17 mouse cellular contexts compared by ENCODE assay signal in genomic region chr1:64295051-64295450, GRCm38 (mm10).
DNase-seq lines count a peak whose midpoint lies in the region; ATAC-seq lines count a peak whose summit lies in the region.
"Had no signal": no experiment of that assay in that cellular context is flagged by ENCODE, and none has a peak within 500 bp of the region (broad histone marks: within the 10 kb centered on the region; RNA-seq: fewer than 3 reads in every experiment).

No protein-coding gene starts in this region.

- H3K9ac ChIP-seq in hindbrain, embryonic 12.5 days = no peak overlapping the region
- H3K9ac ChIP-seq in hindbrain, embryonic 16.5 days (ENCODE audit: low read depth, low read length) = no peak overlapping the region
- H3K9ac ChIP-seq in neural tube, embryonic 13.5 days = no peak overlapping the region
- no peak overlapping the region for H3K9ac ChIP-seq in intestine, embryonic 15.5 days
- H3K9ac ChIP-seq: forebrain, embryonic 13.5 days; heart, embryonic 12.5 days; hindbrain, embryonic 15.5 days; liver, embryonic 14.5 days; lung, embryonic 15.5 days had no signal

- H3K36me3 ChIP-seq in hindbrain, embryonic 12.5 days = no peaks in the 10 kb centered on the region
- no peaks in the 10 kb centered on the region for H3K36me3 ChIP-seq in hindbrain, embryonic 16.5 days (ENCODE audit: control insufficient read depth, insufficient read depth, low read length)
- H3K36me3 ChIP-seq in neural tube, embryonic 13.5 days = no peaks in the 10 kb centered on the region
- no peaks in the 10 kb centered on the region for H3K36me3 ChIP-seq in intestine, embryonic 15.5 days
- H3K36me3 ChIP-seq: G1E; heart, embryonic 12.5 days; hindbrain, embryonic 15.5 days; lung, embryonic 15.5 days had no signal

- H3K27ac ChIP-seq in hindbrain, embryonic 12.5 days = peak overlapping the region; percentile 32; the same call in 1 of the 2 replicates
- H3K27ac ChIP-seq in hindbrain, embryonic 16.5 days (ENCODE audit: low read depth, low read length) = no peak overlapping the region
- H3K27ac ChIP-seq in neural tube, embryonic 13.5 days (replicated peaks) = peak overlapping the region; percentile 72
- peak overlapping the region; percentile 57 for H3K27ac ChIP-seq in intestine, embryonic 15.5 days
- H3K27ac ChIP-seq: forebrain, embryonic 13.5 days; left cerebral cortex, adult 2 months; liver, embryonic 14.5 days had no signal

- no peak for DNase-seq in neural tube, embryonic 10.5 days (ENCODE audit: extremely low spot score, low spot score)
- DNase-seq in natural killer cell, adult 2 months (ENCODE audit: low spot score in 2 of 2) = no peak
- DNase-seq in testis, postnatal 10 days (ENCODE audit: low spot score) = no peak
- DNase-seq: cerebellum, adult 11-12 months; thymus, postnatal 14 days had no signal

- H3K4me2 ChIP-seq in hindbrain, embryonic 12.5 days (replicated peaks) = no peak overlapping the region
- no peak overlapping the region for H3K4me2 ChIP-seq in hindbrain, embryonic 16.5 days (ENCODE audit: low read length)
- no peak overlapping the region for H3K4me2 ChIP-seq in neural tube, embryonic 13.5 days
- H3K4me2 ChIP-seq in intestine, embryonic 15.5 days (replicated peaks) = 0 out of 2 replicates have a peak overlapping the region, but pooled peaks have one; percentile 3
- H3K4me2 ChIP-seq: forebrain, embryonic 13.5 days; heart, embryonic 12.5 days; hindbrain, embryonic 15.5 days; lung, embryonic 15.5 days had no signal

- no peaks in the 10 kb centered on the region for H3K27me3 ChIP-seq in hindbrain, embryonic 12.5 days
- H3K27me3 ChIP-seq in hindbrain, embryonic 16.5 days (replicated peaks; ENCODE audit: control insufficient read depth, insufficient read depth, low read length) = no peaks in the 10 kb centered on the region
- H3K27me3 ChIP-seq in neural tube, embryonic 13.5 days = no peaks in the 10 kb centered on the region
- H3K27me3 ChIP-seq in intestine, embryonic 15.5 days (replicated peaks) = no peaks in the 10 kb centered on the region
- H3K27me3 ChIP-seq: forebrain, embryonic 13.5 days; heart, embryonic 12.5 days; hindbrain, embryonic 15.5 days; lung, embryonic 15.5 days; Patski had no signal

- no peak for ATAC-seq in hindbrain, embryonic 12.5 days (ENCODE audit: low FRiP score)
- no peak for ATAC-seq in hindbrain, embryonic 16.5 days
- ATAC-seq in neural tube, embryonic 13.5 days (ENCODE audit: low read depth) = no peak
- peak; percentile 81 for ATAC-seq in intestine, embryonic 15.5 days
- ATAC-seq: forebrain, embryonic 13.5 days; Patski had no signal

- peaks cover 12% of the 10 kb centered on the region for H3K4me1 ChIP-seq in hindbrain, embryonic 12.5 days
- no peaks in the 10 kb centered on the region for H3K4me1 ChIP-seq in hindbrain, embryonic 16.5 days (ENCODE audit: control insufficient read depth, insufficient read depth, low read depth, low read length)
- peaks cover 16% of the 10 kb centered on the region for H3K4me1 ChIP-seq in neural tube, embryonic 13.5 days (replicated peaks)
- peaks cover 14% of the 10 kb centered on the region for H3K4me1 ChIP-seq in intestine, embryonic 15.5 days (replicated peaks)
- H3K4me1 ChIP-seq: forebrain, embryonic 13.5 days; hindbrain, embryonic 15.5 days; lung, embryonic 15.5 days had no signal

- WGBS in hindbrain, embryonic 12.5 days = 88% methylated on average over 7 of the region's 7 CpGs
- WGBS in hindbrain, embryonic 16.5 days = 75% methylated on average over 7 of the region's 7 CpGs
- WGBS in neural tube, embryonic 13.5 days = 71% methylated on average over 7 of the region's 7 CpGs
- WGBS in intestine, embryonic 15.5 days = 58% methylated on average over 7 of the region's 7 CpGs

- H3K4me3 ChIP-seq in hindbrain, embryonic 12.5 days = no peak overlapping the region
- no peak overlapping the region for H3K4me3 ChIP-seq in hindbrain, embryonic 16.5 days (ENCODE audit: low read length)
- no peak overlapping the region for H3K4me3 ChIP-seq in neural tube, embryonic 13.5 days
- H3K4me3 ChIP-seq in intestine, embryonic 15.5 days (replicated peaks) = no peak overlapping the region
- H3K4me3 ChIP-seq: forebrain, embryonic 13.5 days; heart, embryonic 12.5 days; hindbrain, embryonic 15.5 days; left cerebral cortex, adult 2 months; lung, embryonic 15.5 days had no signal

- H3K9me3 ChIP-seq in hindbrain, embryonic 12.5 days (replicated peaks) = no peaks in the 10 kb centered on the region
- no peaks in the 10 kb centered on the region for H3K9me3 ChIP-seq in hindbrain, embryonic 16.5 days (ENCODE audit: control insufficient read depth, low read length)
- no peaks in the 10 kb centered on the region for H3K9me3 ChIP-seq in neural tube, embryonic 13.5 days
- H3K9me3 ChIP-seq in intestine, embryonic 15.5 days = no peaks in the 10 kb centered on the region
- H3K9me3 ChIP-seq: forebrain, embryonic 13.5 days; G1E; heart, embryonic 12.5 days; hindbrain, embryonic 15.5 days; lung, embryonic 15.5 days had no signal
